Mouse (Mus musculus) MEL (cell line): Measurements from ENCODE around the gene Vax2. TPM values are rescaled to one million over a fixed set of nuclear protein-coding genes. Genes with fewer than 3 reads are reported as not detected.
A peak's percentile ranks its signal among the peaks of the same experiment; 100 is the strongest.

Experiments used
- DNase-seq: peaks from one replicate; pipeline ENCODE4 v3.0.0; 2011; ENCODE audit warnings: low read depth, low spot score
- H3K27ac ChIP-seq: 2 replicates; pipeline ENCODE4 v1.5.1; 2012; ENCODE audit warnings: low read depth, mild to moderate bottlenecking, control low read depth, low read length, moderate library complexity; ENCODE audit not compliant: control insufficient read depth
- H3K27me3 ChIP-seq, 2 experiments: fragments of 150-350 bp in 1 of 2; sonication (generic) in 1 of 2; 2 replicates each; pipeline ENCODE4 v1.6.1; 2012; ENCODE audit warnings: low read length in 2 of 2, mild to moderate bottlenecking in 2 of 2, improper control_type of control experiment in 1 of 2, moderate library complexity in 1 of 2; ENCODE audit not compliant: insufficient read depth in 2 of 2, control insufficient read depth in 1 of 2
- H3K36me3 ChIP-seq, 2 experiments: 2 replicates each; pipeline ENCODE4 v1.6.1; 2012 to 2014; ENCODE audit warnings: low read length in 2 of 2, improper control_type of control experiment in 1 of 2, inconsistent platforms in 1 of 2, mild to moderate bottlenecking in 1 of 2; ENCODE audit not compliant: insufficient read depth in 2 of 2, control insufficient read depth in 1 of 2
- H3K4me1 ChIP-seq, 2 experiments: fragments of 150-350 bp in 1 of 2; sonication (generic) in 1 of 2; 2 replicates each; pipeline ENCODE4 v1.6.1; 2012; ENCODE audit warnings: low read length in 2 of 2, improper control_type of control experiment in 1 of 2, mild to moderate bottlenecking in 1 of 2; ENCODE audit not compliant: insufficient read depth in 2 of 2, control insufficient read depth in 1 of 2
- H3K4me3 ChIP-seq, 2 experiments: fragments of 150-350 bp in 1 of 2; sonication (generic) in 1 of 2; 2 replicates each; pipeline ENCODE4 v1.5.1; 2012; ENCODE audit warnings: low read depth in 2 of 2, low read length in 2 of 2, mild to moderate bottlenecking in 2 of 2, moderate library complexity in 2 of 2, control low read depth in 1 of 2, improper control_type of control experiment in 1 of 2; ENCODE audit not compliant: control insufficient read depth in 1 of 2, insufficient read depth in 1 of 2
- H3K79me2 ChIP-seq: 2 replicates; pipeline ENCODE4 v1.6.1; 2012; ENCODE audit warnings: mild to moderate bottlenecking, low read length, moderate library complexity; ENCODE audit not compliant: control insufficient read depth, poor library complexity, insufficient read depth
- H3K9ac ChIP-seq: 2 replicates; pipeline ENCODE4 v1.6.1; 2012; ENCODE audit warnings: low read depth, mild to moderate bottlenecking, control low read depth, low read length, moderate library complexity; ENCODE audit not compliant: control insufficient read depth, poor library complexity, severe bottlenecking
- H3K9me3 ChIP-seq: fragments of 150-350 bp; sonication (generic); replicated peaks from 2 replicates; pipeline ENCODE4 v1.6.1; 2012; ENCODE audit warnings: mild to moderate bottlenecking, low read length, improper control_type of control experiment, moderate library complexity; ENCODE audit not compliant: insufficient read depth
- BHLHE40 ChIP-seq: IDR thresholded peaks from 2 replicates; pipeline ENCODE4 v1.6.1; 2012; ENCODE audit warnings: low read depth, mild to moderate bottlenecking, inconsistent platforms, low read length, improper control_type of control experiment, borderline replicate concordance
- CHD1 ChIP-seq: IDR thresholded peaks from 2 replicates; pipeline ENCODE4 v1.6.1; 2012; ENCODE audit warnings: low read depth, mild to moderate bottlenecking, inconsistent platforms, low read length, improper control_type of control experiment
- CTCF ChIP-seq, 3 experiments: IDR thresholded peaks in 2 of 3; conservative IDR thresholded peaks in 1 of 3; 2 replicates each; pipeline ENCODE4 v1.5.1; 2011 to 2012; ENCODE audit warnings: low read length in 3 of 3, low read depth in 2 of 3, mild to moderate bottlenecking in 2 of 3, improper control_type of control experiment in 1 of 3, inconsistent platforms in 1 of 3, mixed read lengths in 1 of 3, moderate library complexity in 1 of 3; ENCODE audit not compliant: control insufficient read depth in 1 of 3, insufficient read depth in 1 of 3, poor library complexity in 1 of 3, severe bottlenecking in 1 of 3
- EP300 ChIP-seq, 2 experiments: IDR thresholded peaks; 2 replicates each; pipeline ENCODE4 v1.6.1; 2011; ENCODE audit warnings: improper control_type of control experiment in 2 of 2, low read length in 2 of 2, low read depth in 1 of 2, mild to moderate bottlenecking in 1 of 2
- MAZ ChIP-seq: IDR thresholded peaks from 2 replicates; pipeline ENCODE4 v1.6.1; 2012; ENCODE audit warnings: low read depth, mild to moderate bottlenecking, inconsistent platforms, low read length, improper control_type of control experiment
- MEF2A ChIP-seq: IDR thresholded peaks from 2 replicates; pipeline ENCODE4 v1.6.1; 2014; ENCODE audit warnings: low read depth, mild to moderate bottlenecking, inconsistent platforms, low read length, improper control_type of control experiment; ENCODE audit not compliant: poor library complexity, insufficient replicate concordance, severe bottlenecking; ENCODE audit errors: extremely low read depth
- MXI1 ChIP-seq: IDR thresholded peaks from 2 replicates; pipeline ENCODE4 v1.6.1; 2011; ENCODE audit warnings: mild to moderate bottlenecking, low read depth, low read length, improper control_type of control experiment
- MYB ChIP-seq: IDR thresholded peaks from 2 replicates; pipeline ENCODE4 v1.6.1; 2011; ENCODE audit warnings: mild to moderate bottlenecking, low read depth, low read length, improper control_type of control experiment
- POLR2A ChIP-seq, 2 experiments: IDR thresholded peaks; 2 replicates each; pipeline ENCODE4 v1.6.1; 2011 to 2012; ENCODE audit warnings: low read length in 2 of 2, mild to moderate bottlenecking in 2 of 2, control low read depth in 1 of 2, improper control_type of control experiment in 1 of 2, low read depth in 1 of 2, moderate library complexity in 1 of 2; ENCODE audit not compliant: control insufficient read depth in 1 of 2, insufficient read depth in 1 of 2, poor library complexity in 1 of 2
- POLR2AphosphoS2 ChIP-seq: IDR thresholded peaks from 2 replicates; pipeline ENCODE4 v1.6.1; 2011; ENCODE audit warnings: low read length, improper control_type of control experiment
- RAD21 ChIP-seq: IDR thresholded peaks from 2 replicates; pipeline ENCODE4 v1.6.1; 2011; ENCODE audit warnings: mild to moderate bottlenecking, low read depth, low read length, improper control_type of control experiment
- RCOR1 ChIP-seq: IDR thresholded peaks from 2 replicates; pipeline ENCODE4 v1.6.1; 2012; ENCODE audit warnings: low read depth, mild to moderate bottlenecking, inconsistent platforms, low read length, improper control_type of control experiment
- SMC3 ChIP-seq: IDR thresholded peaks from 2 replicates; pipeline ENCODE4 v1.6.1; 2011; ENCODE audit warnings: low read depth, low read length, improper control_type of control experiment
- TAL1 ChIP-seq: IDR thresholded peaks from 2 replicates; pipeline ENCODE4 v1.6.1; 2012; ENCODE audit warnings: mild to moderate bottlenecking, inconsistent platforms, low read length, moderate library complexity, mixed read lengths
- TCF12 ChIP-seq: IDR thresholded peaks from 2 replicates; pipeline ENCODE4 v1.6.1; 2014; ENCODE audit warnings: low read depth, mild to moderate bottlenecking, inconsistent platforms, low read length, improper control_type of control experiment, moderate library complexity
- USF1 ChIP-seq: IDR thresholded peaks from 2 replicates; pipeline ENCODE4 v1.6.1; 2014; ENCODE audit warnings: low read depth, mild to moderate bottlenecking, inconsistent platforms, low read length, improper control_type of control experiment, moderate library complexity
- USF2 ChIP-seq, 2 experiments: IDR thresholded peaks; 2 replicates each; pipeline ENCODE4 v1.6.1; 2011 to 2012; ENCODE audit warnings: improper control_type of control experiment in 2 of 2, low read length in 2 of 2, borderline replicate concordance in 1 of 2, inconsistent platforms in 1 of 2, low read depth in 1 of 2, mild to moderate bottlenecking in 1 of 2; ENCODE audit not compliant: insufficient read depth in 1 of 2
- ZKSCAN1 ChIP-seq: IDR thresholded peaks from 2 replicates; pipeline ENCODE4 v1.6.1; 2012; ENCODE audit warnings: low read depth, mild to moderate bottlenecking, inconsistent platforms, low read length, improper control_type of control experiment, moderate library complexity
- ZMIZ1 ChIP-seq: IDR thresholded peaks from 2 replicates; pipeline ENCODE4 v1.6.1; 2012; ENCODE audit warnings: low read depth, mild to moderate bottlenecking, inconsistent platforms, low read length, improper control_type of control experiment, moderate library complexity
- polyA plus RNA-seq, 2 experiments: library from polyadenylated mRNA; stranded (reverse) in 1 of 2; unstranded in 1 of 2; fragments of >175 nt in 1 of 2; fragments of >200 nt in 1 of 2; gene quantifications; 2 replicates each; pipeline versions ENCODE4 v1.2.1 to v1.2.4; 2012; ENCODE audit warnings: low replicate concordance in 2 of 2, low read depth in 1 of 2; ENCODE audit not compliant: insufficient read length in 2 of 2, insufficient read depth in 1 of 2, missing spikeins in 1 of 2
- total RNA-seq: library from RNA; depleted of rRNA; stranded (reverse); fragments of 300-350 nt; gene quantifications from 2 replicates; pipeline ENCODE4 v1.2.3, GENCODE M21; 2012

The Vax2 gene
- total and polyA plus RNA-seq, 3 experiments = 0.46 to 3.2 TPM; not detected in 1

GRCm38 (mm10) chr6:83722526-83722925 lies 11.5 kb downstream of the Vax2 start:
- Histone ChIP-seq H3K9me3 (no peaks in the 10 kb centered on the region), H3K36me3 (no peaks in the 10 kb centered on the region), H3K27me3 (peaks cover 0 to 4% of the 10 kb centered on the region in 2 experiments; a peak in 3 of 4 replicates), H3K79me2 (no peaks in the 10 kb centered on the region), H3K4me1 (no peaks in the 10 kb centered on the region), H3K27ac (no peak overlapping the region), H3K4me3 (no peak overlapping the region), H3K9ac (no peak overlapping the region)
- DNase-seq = no peak
- TF ChIP-seq CTCF (IDR thresholded peaks at IDR 0.05 in 2 of 3, conservative IDR thresholded peaks at IDR 0.05 in 1 of 3; ENCODE audit: control insufficient read depth in 1 of 3, insufficient read depth in 1 of 3, low read depth in 2 of 3, low read length in 3 of 3, poor library complexity in 1 of 3, severe bottlenecking in 1 of 3) (no peak), RCOR1 (no peak), POLR2A (IDR thresholded peaks at IDR 0.05; ENCODE audit: control insufficient read depth in 1 of 2, insufficient read depth in 1 of 2, low read depth in 1 of 2, low read length in 2 of 2, poor library complexity in 1 of 2) (no peak), MEF2A (no peak), TCF12 (no peak), EP300 (IDR thresholded peaks at IDR 0.05; ENCODE audit: low read depth in 1 of 2, low read length in 2 of 2) (no peak), MXI1 (no peak), BHLHE40 (no peak), TAL1 (no peak), USF1 (no peak), CHD1 (no peak), ZKSCAN1 (no peak), MAZ (no peak), MYB (no peak), SMC3 (no peak), USF2 (IDR thresholded peaks at IDR 0.05; ENCODE audit: borderline replicate concordance in 1 of 2, insufficient read depth in 1 of 2, low read depth in 1 of 2, low read length in 2 of 2) (no peak)

GRCm38 (mm10) chr6:83727178-83727577 lies 16.1 kb downstream of the Vax2 start:
- no peaks in the 10 kb centered on the region for H3K9me3 ChIP-seq
- H3K4me1 ChIP-seq = no peaks in the 10 kb centered on the region
- TF ChIP-seq RAD21 (peak; percentile 29), POLR2AphosphoS2 (no peak), MAZ (no peak), CTCF (IDR thresholded peaks at IDR 0.05 in 2 of 3, conservative IDR thresholded peaks at IDR 0.05 in 1 of 3; ENCODE audit: control insufficient read depth in 1 of 3, insufficient read depth in 1 of 3, low read depth in 2 of 3, low read length in 3 of 3, poor library complexity in 1 of 3, severe bottlenecking in 1 of 3) (peak; percentile 47 to 69 (median 64)), ZMIZ1 (no peak), TAL1 (no peak), SMC3 (peak; percentile 50)
- DNase-seq = peak; percentile 73
- no peak overlapping the region for H3K27ac ChIP-seq
- H3K9ac ChIP-seq = no peak overlapping the region
- no peaks in the 10 kb centered on the region for H3K79me2 ChIP-seq
- peaks cover 0 to 2% of the 10 kb centered on the region in 2 experiments; a peak in 3 of 4 replicates for H3K27me3 ChIP-seq
- H3K36me3 ChIP-seq = no peaks in the 10 kb centered on the region
- no peak overlapping the region for H3K4me3 ChIP-seq
